Mouse (Mus musculus): Measurements from ENCODE around the gene Pacrg. TPM values are rescaled to one million over a fixed set of nuclear protein-coding genes. Genes with fewer than 3 reads are reported as not detected.

Pacrg gene
- polyA plus RNA-seq, 1 experiment from 2014 or later: 0.89 TPM

DNA sequence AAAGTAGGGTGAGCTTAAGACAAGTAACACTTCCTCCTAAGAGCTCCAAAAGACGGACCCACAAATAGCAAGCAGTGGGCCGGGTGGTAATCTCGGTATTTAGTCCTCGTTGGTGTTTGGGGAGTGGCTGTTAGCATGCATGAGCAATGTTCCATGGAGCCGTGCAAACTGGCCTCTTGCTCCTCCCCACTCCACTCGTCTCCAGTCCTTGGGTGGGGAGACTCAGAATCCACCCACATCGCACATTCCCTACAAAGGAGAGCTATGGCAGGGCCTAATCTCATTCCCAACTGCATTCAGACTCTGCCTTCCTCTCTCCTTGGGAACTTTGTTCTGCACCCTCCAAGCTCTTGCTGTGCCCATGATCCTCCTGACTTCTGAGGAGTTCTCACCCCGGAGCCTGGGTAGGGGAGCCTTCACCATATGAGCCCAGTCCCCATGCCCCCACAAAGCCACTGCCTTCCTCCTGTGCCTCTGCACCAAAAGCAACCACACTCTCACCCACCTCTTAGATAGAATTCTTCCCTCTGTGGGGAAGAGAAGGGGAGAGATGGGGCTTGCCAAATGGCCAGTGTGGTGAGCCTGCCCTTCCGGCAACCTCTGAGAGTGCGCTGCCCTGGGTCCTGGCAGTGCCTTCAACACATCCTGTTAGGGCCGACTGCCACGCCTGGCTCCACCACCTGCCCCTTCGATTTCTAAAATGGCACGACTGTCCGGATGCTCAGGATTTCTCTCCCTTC lies 289.2 kb downstream of the Pacrg start:
- Histone ChIP-seq H3K27me3 (ENCODE audit: insufficient read depth, poor library complexity, severe bottlenecking) (no peaks in the 10 kb centered on the region), H3K9me3 (no peaks in the 10 kb centered on the region), H3K27ac (0 out of 2 replicates have a peak overlapping the region, but pooled peaks have one; percentile 16), H3K36me3 (no peaks in the 10 kb centered on the region), H3K4me1 (peaks cover 33% of the 10 kb centered on the region), H3K4me3 (no peak overlapping the region)
- DNase-seq (ENCODE audit: low spot score): peak; percentile 66
- 69% methylated on average over 15 of the region's 15 CpGs for WGBS

GRCm38 (mm10) chr17:10549825-10550224 lies 290.3 kb downstream of the Pacrg start:
- DNase-seq (ENCODE audit: low spot score): peak; percentile 76
- no peak overlapping the region for H3K4me3 ChIP-seq
- peak overlapping the region; percentile 11; the same call in 1 of the 2 replicates for H3K27ac ChIP-seq
- H3K36me3 ChIP-seq: no peaks in the 10 kb centered on the region
- 51% methylated on average over 3 of the region's 3 CpGs for WGBS
- no peaks in the 10 kb centered on the region for H3K27me3 ChIP-seq (ENCODE audit: insufficient read depth, poor library complexity, severe bottlenecking)
- H3K9me3 ChIP-seq: no peaks in the 10 kb centered on the region
- H3K4me1 ChIP-seq: peaks cover 33% of the 10 kb centered on the region

- H3K9me3 ChIP-seq: no peaks in the 10 kb centered on the region
- H3K27me3 ChIP-seq (ENCODE audit: insufficient read depth, poor library complexity, severe bottlenecking): no peaks in the 10 kb centered on the region
- H3K4me1 ChIP-seq: peaks cover 33% of the 10 kb centered on the region
- WGBS: 84% methylated on average over 4 of the region's 4 CpGs
- no peak overlapping the region; the same call in 1 of the 2 replicates for H3K27ac ChIP-seq
- no peak overlapping the region for H3K4me3 ChIP-seq
- no peaks in the 10 kb centered on the region for H3K36me3 ChIP-seq
- DNase-seq (ENCODE audit: low spot score): peak; percentile 63
Observed at GRCm38 (mm10) chr17:10548969-10549368, 291.1 kb downstream of the Pacrg start.

DNA sequence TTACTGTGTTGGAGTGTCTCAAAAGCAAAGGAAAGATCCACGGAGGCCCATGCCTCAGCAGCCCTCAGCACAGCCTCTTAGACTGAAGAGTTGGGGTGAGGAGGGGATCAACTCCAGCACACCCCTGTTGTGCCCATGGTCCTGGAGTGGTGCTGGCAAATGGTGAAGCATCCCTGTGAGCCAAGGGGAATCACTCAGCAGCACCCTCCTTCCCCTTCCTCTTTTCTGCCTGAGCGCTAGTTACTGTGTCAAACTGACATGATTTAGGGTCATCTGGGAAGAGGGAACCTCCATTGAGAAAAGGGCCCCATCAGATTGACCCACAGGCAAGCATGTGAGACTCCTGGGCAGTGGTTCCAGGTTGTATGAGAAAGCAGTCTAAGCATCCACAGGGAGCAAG lies 299.3 kb downstream of the Pacrg start:
- no peak for DNase-seq (ENCODE audit: low spot score)
- Histone ChIP-seq H3K36me3 (no peaks in the 10 kb centered on the region), H3K9me3 (no peaks in the 10 kb centered on the region), H3K4me3 (no peak overlapping the region), H3K27me3 (ENCODE audit: insufficient read depth, poor library complexity, severe bottlenecking) (no peaks in the 10 kb centered on the region), H3K4me1 (no peaks in the 10 kb centered on the region), H3K27ac (no peak overlapping the region)
- 84% methylated on average over 2 of the region's 2 CpGs for WGBS

- no peak for DNase-seq (ENCODE audit: low spot score)
- 69% methylated on average over 8 of the region's 8 CpGs for WGBS
Observed at GRCm38 (mm10) chr17:10534206-10534605, 305.9 kb downstream of the Pacrg start.

GRCm38 (mm10) chr17:10533461-10533860 lies 306.6 kb downstream of the Pacrg start:
- Histone ChIP-seq H3K27me3 (ENCODE audit: insufficient read depth, poor library complexity, severe bottlenecking) (peaks cover 10% of the 10 kb centered on the region; the same call in 1 of the 2 replicates), H3K4me3 (no peak overlapping the region)
- no peak for DNase-seq (ENCODE audit: low spot score)

More at GRCm38 (mm10) chr17:10534206-10534605, 305.9 kb downstream of the Pacrg start:
- Histone ChIP-seq H3K9me3 (no peaks in the 10 kb centered on the region), H3K27me3 (ENCODE audit: insufficient read depth, poor library complexity, severe bottlenecking) (peaks cover 10% of the 10 kb centered on the region; the same call in 1 of the 2 replicates), H3K27ac (no peak overlapping the region), H3K4me3 (no peak overlapping the region), H3K4me1 (0 out of 2 replicates have a peak, but pooled peaks cover 5% of the 10 kb centered on the region), H3K36me3 (no peaks in the 10 kb centered on the region)

DNA sequence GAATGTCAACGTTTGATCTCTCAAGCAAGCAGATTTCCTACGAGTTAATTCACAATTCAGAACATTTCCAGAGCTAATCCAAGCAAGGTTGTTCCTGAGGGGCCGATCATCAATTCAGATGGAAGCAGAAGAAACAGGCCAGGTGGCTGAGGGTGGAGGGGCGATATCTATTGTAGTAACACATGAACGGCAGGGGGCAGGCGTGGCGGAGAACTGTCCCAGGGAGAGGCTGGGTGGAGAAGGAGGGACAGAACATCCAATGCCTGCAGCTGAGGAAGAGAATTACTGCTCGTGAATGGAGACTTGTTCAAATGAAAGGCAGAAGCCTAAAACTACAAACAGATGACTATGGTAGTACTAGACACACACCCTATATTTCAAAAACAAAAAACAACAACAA lies 309.1 kb downstream of the Pacrg start:
- H3K4me3 ChIP-seq: no peak overlapping the region
- peaks cover 16% of the 10 kb centered on the region; the same call in 1 of the 2 replicates for H3K27me3 ChIP-seq (ENCODE audit: insufficient read depth, poor library complexity, severe bottlenecking)
- 37% methylated on average over 8 of the region's 8 CpGs for WGBS
- no peak overlapping the region for H3K27ac ChIP-seq
- no peaks in the 10 kb centered on the region for H3K36me3 ChIP-seq
- DNase-seq (ENCODE audit: low spot score): no peak
- H3K9me3 ChIP-seq: no peaks in the 10 kb centered on the region
- H3K4me1 ChIP-seq: 0 out of 2 replicates have a peak, but pooled peaks cover 5% of the 10 kb centered on the region

More at GRCm38 (mm10) chr17:10533461-10533860, 306.6 kb downstream of the Pacrg start:
- WGBS: 70% methylated on average over 7 of the region's 7 CpGs
- Histone ChIP-seq H3K4me1 (0 out of 2 replicates have a peak, but pooled peaks cover 5% of the 10 kb centered on the region), H3K9me3 (no peaks in the 10 kb centered on the region), H3K36me3 (no peaks in the 10 kb centered on the region), H3K27ac (no peak overlapping the region)

DNA sequence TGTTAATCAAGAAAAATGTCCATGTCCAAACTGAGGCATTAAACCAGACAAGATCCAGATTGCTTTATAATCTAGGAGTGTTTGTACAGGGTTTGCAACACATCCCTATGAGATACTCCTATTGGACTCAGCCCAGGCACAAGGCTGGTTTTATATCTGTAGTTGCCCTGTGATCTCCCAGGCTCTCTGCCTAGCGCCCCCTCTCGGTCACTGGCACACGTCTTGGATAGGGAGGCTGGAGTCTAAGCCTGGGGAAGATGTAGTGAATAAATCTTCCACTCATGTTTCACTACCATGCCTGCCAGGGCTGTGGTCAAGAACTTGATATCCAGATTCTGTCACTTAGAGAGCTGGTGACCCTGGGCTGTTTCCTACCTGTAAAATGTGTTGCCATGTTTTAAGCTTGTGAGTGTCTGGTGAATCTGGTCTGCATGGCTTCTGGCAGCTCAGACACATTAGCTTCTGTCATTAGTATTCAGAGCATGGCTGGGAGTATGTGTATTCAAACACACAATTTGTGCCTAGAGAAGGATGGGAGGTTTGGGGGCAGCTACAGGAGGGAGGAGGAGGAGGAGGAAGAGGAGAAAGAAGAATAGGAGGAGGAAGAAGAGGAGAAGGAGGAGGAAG lies 310.7 kb downstream of the Pacrg start:
- no peaks in the 10 kb centered on the region for H3K9me3 ChIP-seq
- H3K36me3 ChIP-seq: no peaks in the 10 kb centered on the region
- peaks cover 16% of the 10 kb centered on the region; the same call in 1 of the 2 replicates for H3K27me3 ChIP-seq (ENCODE audit: insufficient read depth, poor library complexity, severe bottlenecking)
- 0 out of 2 replicates have a peak, but pooled peaks cover 5% of the 10 kb centered on the region for H3K4me1 ChIP-seq
- H3K4me3 ChIP-seq: no peak overlapping the region
- no peak overlapping the region for H3K27ac ChIP-seq
- DNase-seq (ENCODE audit: low spot score): no peak
- WGBS: 74% methylated on average over 3 of the region's 3 CpGs

- no peaks in the 10 kb centered on the region for H3K36me3 ChIP-seq
- WGBS: 81% methylated on average over 7 of the region's 7 CpGs
- H3K4me1 ChIP-seq: peaks cover 12% of the 10 kb centered on the region; the same call in 1 of the 2 replicates
Observed at GRCm38 (mm10) chr17:10521282-10521681, 318.8 kb downstream of the Pacrg start.

GRCm38 (mm10) chr17:10519506-10520155 lies 320.5 kb downstream of the Pacrg start:
- WGBS: 46% methylated on average over 11 of the region's 11 CpGs
- DNase-seq (ENCODE audit: low spot score): no peak
- peaks cover 16% of the 10 kb centered on the region; the same call in 1 of the 2 replicates for H3K4me1 ChIP-seq
- H3K27ac ChIP-seq: no peak overlapping the region
- no peak overlapping the region for H3K4me3 ChIP-seq
- H3K9me3 ChIP-seq: no peaks in the 10 kb centered on the region
- H3K27me3 ChIP-seq (ENCODE audit: insufficient read depth, poor library complexity, severe bottlenecking): peaks cover 5% of the 10 kb centered on the region; the same call in 1 of the 2 replicates
- H3K36me3 ChIP-seq: no peaks in the 10 kb centered on the region

More at GRCm38 (mm10) chr17:10521282-10521681, 318.8 kb downstream of the Pacrg start:
- Histone ChIP-seq H3K27me3 (ENCODE audit: insufficient read depth, poor library complexity, severe bottlenecking) (peaks cover 5% of the 10 kb centered on the region; the same call in 1 of the 2 replicates), H3K27ac (no peak overlapping the region), H3K4me3 (no peak overlapping the region), H3K9me3 (no peaks in the 10 kb centered on the region)
- DNase-seq (ENCODE audit: low spot score): no peak

- DNase-seq (ENCODE audit: low spot score): no peak
- Histone ChIP-seq H3K4me3 (no peak overlapping the region), H3K27ac (no peak overlapping the region), H3K4me1 (peaks cover 3% of the 10 kb centered on the region; the same call in 1 of the 2 replicates), H3K36me3 (no peaks in the 10 kb centered on the region), H3K27me3 (ENCODE audit: insufficient read depth, poor library complexity, severe bottlenecking) (no peaks in the 10 kb centered on the region), H3K9me3 (no peaks in the 10 kb centered on the region)
- WGBS: 62% methylated on average over 6 of the region's 6 CpGs
Observed at GRCm38 (mm10) chr17:10514812-10515211, 325.3 kb downstream of the Pacrg start.

DNA sequence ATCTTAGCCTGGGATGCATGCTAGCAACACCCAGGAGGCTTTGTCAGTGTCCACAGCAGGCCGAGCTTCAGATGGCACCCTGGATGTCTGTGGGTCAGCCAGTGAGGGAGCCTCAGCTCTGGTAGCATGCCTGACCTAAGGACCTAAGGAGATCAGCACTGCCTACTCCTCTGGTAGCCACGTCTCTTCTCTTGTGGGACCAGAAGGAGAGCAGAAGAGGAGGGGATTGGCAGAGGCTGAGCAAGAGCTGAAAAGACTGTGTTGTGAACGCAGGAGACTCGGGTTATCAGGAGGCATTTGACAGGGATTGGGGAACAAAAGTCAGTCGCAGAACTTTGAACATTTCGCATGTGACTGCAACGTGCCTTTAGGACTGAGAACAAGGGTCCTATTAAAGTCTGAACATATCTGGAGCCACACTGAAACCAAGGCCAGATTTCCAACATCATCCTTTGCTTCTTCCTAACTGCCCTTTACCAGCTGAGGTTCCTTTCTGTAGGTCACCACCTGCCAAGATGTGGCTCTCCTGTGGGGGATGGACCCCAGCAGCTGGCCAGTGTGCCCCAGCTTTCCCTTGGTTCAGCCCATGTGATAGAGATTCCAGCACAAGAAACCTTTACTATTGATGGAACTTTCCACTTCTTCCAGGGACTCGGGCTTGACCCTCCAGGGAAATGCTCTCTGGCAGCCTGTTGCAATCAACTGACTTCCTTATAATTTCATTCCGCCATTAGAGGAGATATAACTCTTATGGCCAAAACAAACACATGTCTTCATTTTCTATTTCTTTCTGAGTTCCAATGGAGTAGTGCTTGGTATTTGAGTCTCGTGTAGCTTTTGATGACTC lies 329.0 kb downstream of the Pacrg start:
- H3K36me3 ChIP-seq: no peaks in the 10 kb centered on the region
- DNase-seq (ENCODE audit: low spot score): no peak
- WGBS: 73% methylated on average over 10 of the region's 10 CpGs
- H3K9me3 ChIP-seq: no peaks in the 10 kb centered on the region
- no peaks in the 10 kb centered on the region for H3K27me3 ChIP-seq (ENCODE audit: insufficient read depth, poor library complexity, severe bottlenecking)
- H3K4me3 ChIP-seq: no peak overlapping the region
- H3K27ac ChIP-seq: no peak overlapping the region
- H3K4me1 ChIP-seq: peaks cover 7% of the 10 kb centered on the region

Measured in heart, embryonic 10.5 days (tissue).